Mouse (Mus musculus) thymus, adult 2 months (tissue): ENCODE results near the gene Cd9. TPM values are rescaled to one million over a fixed set of nuclear protein-coding genes. Genes with fewer than 3 reads are reported as not detected.
A peak's percentile ranks its signal among the peaks of the same experiment; 100 is the strongest.

Experiments
- DNase-seq: peaks from one replicate; pipeline ENCODE4 v3.0.0; 2021
- H3K27ac ChIP-seq: fragments of 200-500 bp; 2 replicates; pipeline ENCODE4 v1.5.1; 2012; ENCODE audit warnings: low read length, control low read depth; ENCODE audit not compliant: control insufficient read depth, insufficient read depth
- H3K27me3 ChIP-seq: fragments of 200-500 bp; 2 replicates; pipeline ENCODE4 v1.6.1; 2012; ENCODE audit warnings: mild to moderate bottlenecking, low read length, moderate library complexity, mixed read lengths; ENCODE audit not compliant: control insufficient read depth, insufficient read depth
- H3K36me3 ChIP-seq: fragments of 200-500 bp; 2 replicates; pipeline ENCODE4 v1.6.1; 2012; ENCODE audit warnings: mild to moderate bottlenecking, low read length, moderate library complexity; ENCODE audit not compliant: control insufficient read depth, insufficient read depth
- H3K4me1 ChIP-seq: fragments of 200-500 bp; replicated peaks from 2 replicates; pipeline ENCODE4 v1.6.1; 2012; ENCODE audit warnings: low read length; ENCODE audit not compliant: control insufficient read depth, insufficient read depth
- H3K4me3 ChIP-seq: fragments of 200-500 bp; 2 replicates; pipeline ENCODE4 v1.5.1; 2012; ENCODE audit warnings: mild to moderate bottlenecking, low read length, control low read depth, moderate library complexity; ENCODE audit not compliant: control insufficient read depth, insufficient read depth
- CTCF ChIP-seq: fragments of 200-500 bp; IDR thresholded peaks from 2 replicates; pipeline ENCODE4 v1.5.1; 2012; ENCODE audit warnings: mild to moderate bottlenecking, control low read depth, low read length, moderate library complexity, borderline replicate concordance; ENCODE audit not compliant: control insufficient read depth, poor library complexity, insufficient read depth; ENCODE audit errors: extremely low read depth
- POLR2A ChIP-seq: fragments of 200-500 bp; IDR thresholded peaks from 2 replicates; pipeline ENCODE4 v1.6.1; 2012; ENCODE audit warnings: mild to moderate bottlenecking, low read length, control low read depth, moderate library complexity; ENCODE audit not compliant: control insufficient read depth, poor library complexity, insufficient read depth; ENCODE audit errors: extremely low read depth
- WGBS: fragments of 180-500 bp; shearing (Covaris S2); methylation state at CpG from one replicate; pipeline ENCODE4 v1.1.7; 2018; 5-methylcytosine and 5-hydroxymethylcytosine counted together
- polyA plus RNA-seq: library from polyadenylated mRNA; depleted of rRNA; stranded (reverse); fragments of >200 nt; gene quantifications from 2 replicates; pipeline ENCODE4 v1.2.3, GENCODE M21; 2012; rRNA removed

The Cd9 gene
- polyA plus RNA-seq, result 41.5 and 56.1 TPM in 2 replicates

DNA sequence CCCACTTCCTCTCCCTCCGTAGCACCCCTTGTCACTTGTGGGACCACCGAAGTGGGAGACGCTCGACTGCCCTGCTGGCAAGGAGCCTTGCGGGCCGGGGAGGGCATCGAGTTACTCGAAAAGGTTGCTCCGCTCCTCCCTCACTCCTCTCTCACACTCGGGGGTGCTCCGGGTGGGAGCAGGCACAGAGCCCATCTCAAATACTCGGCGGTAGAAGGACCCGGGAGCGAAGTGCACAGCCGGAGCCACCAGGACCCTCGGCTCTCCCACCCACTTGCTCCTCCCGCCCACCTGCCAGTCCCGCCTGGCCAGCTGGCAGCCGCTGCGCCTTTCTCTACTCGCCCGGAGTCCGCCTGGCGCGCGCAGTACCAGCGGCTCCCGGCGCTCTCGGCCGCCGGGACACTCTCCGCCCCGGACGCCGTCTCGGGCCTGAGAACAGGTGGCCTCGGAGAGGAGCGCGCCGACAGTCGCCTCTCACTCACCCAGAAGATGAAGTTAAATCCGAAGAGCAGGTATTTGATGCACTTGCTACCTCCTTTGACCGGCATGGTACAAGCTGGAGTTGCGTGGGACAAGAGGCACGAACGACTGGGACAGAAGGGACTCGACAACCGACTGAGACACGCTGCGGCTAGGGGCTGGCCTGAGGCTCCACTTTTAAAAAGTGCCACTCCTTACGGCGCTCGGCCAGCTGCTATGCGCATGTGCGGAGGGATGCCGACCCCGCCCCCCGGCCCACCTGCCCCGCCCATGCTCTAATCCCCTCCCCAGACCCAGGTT lies at the start of gene Cd9:
Gene Cd9, minus strand, starts transcription at position 700 of the 780 bp plus-strand sequence.
- H3K4me1 ChIP-seq, result peaks cover 11% of the 10 kb centered on the region
- no peak within 1 kb of the TSS for H3K27ac ChIP-seq
- WGBS, result 1% methylated on average over 60 of the region's 61 CpGs
- TF ChIP-seq CTCF, result no peak
- 0 out of 2 replicates have a peak, but pooled peaks have one; percentile 28 for TF ChIP-seq POLR2A
- H3K27me3 ChIP-seq, result peaks cover 2% of the 10 kb centered on the region; the same call in 1 of the 2 replicates
- peak; percentile 48 for DNase-seq
- peak within 1 kb of the TSS; percentile 77 for H3K4me3 ChIP-seq
- H3K36me3 ChIP-seq, result no peaks in the 10 kb centered on the region

DNA sequence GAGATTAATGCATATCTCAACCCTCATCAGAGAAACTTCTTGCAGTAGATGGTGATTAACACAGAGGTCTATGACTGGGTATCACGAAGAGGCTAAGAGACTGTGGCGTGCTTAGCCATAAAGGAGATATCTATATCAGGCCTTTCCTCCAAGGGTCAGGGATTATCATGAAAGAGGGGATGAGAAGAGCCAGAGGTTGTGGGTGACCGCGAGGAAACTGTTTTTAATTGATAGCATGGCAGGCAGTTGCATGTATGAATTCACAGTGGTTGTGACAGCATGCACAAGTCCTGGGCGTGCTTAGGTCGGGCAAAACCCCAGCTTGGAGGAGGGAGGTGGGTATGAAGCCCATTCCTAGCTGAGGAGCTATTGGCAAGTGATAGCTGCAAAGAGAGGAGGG lies 46.7 kb upstream of the Cd9 start:
- Histone ChIP-seq H3K4me3 (no peak overlapping the region), H3K27ac (no peak overlapping the region), H3K36me3 (no peaks in the 10 kb centered on the region), H3K4me1 (no peaks in the 10 kb centered on the region), H3K27me3 (no peaks in the 10 kb centered on the region)
- DNase-seq, result no peak
- no peak for TF ChIP-seq CTCF
- no peak for TF ChIP-seq POLR2A
- 92% methylated on average over 6 of the region's 6 CpGs for WGBS

DNA sequence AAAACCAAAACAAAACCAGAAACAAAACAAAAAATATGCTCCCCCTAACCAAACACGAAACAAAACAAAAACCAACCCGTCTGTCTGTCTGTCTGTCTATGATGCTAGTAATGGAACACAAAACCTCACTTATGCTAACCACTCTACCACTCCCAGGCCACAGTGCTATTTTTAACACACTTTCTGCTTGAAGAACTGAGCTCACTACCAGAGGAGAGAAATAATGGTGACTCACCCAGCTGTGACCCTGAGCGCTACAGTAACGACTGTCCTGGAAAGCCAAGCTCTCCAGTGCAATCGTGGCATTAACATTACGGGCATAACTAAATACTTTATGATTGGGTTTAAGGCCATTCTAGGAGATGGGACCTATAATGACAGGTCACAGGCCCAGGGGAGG lies 46.2 kb upstream of the Cd9 start:
- 65% methylated on average over 6 of the region's 6 CpGs for WGBS
- H3K4me1 ChIP-seq, result no peaks in the 10 kb centered on the region
- no peaks in the 10 kb centered on the region for H3K36me3 ChIP-seq
- no peaks in the 10 kb centered on the region for H3K27me3 ChIP-seq
- no peak for DNase-seq
- H3K4me3 ChIP-seq, result no peak overlapping the region
- TF ChIP-seq POLR2A (no peak), CTCF (no peak)
- H3K27ac ChIP-seq, result no peak overlapping the region

DNA sequence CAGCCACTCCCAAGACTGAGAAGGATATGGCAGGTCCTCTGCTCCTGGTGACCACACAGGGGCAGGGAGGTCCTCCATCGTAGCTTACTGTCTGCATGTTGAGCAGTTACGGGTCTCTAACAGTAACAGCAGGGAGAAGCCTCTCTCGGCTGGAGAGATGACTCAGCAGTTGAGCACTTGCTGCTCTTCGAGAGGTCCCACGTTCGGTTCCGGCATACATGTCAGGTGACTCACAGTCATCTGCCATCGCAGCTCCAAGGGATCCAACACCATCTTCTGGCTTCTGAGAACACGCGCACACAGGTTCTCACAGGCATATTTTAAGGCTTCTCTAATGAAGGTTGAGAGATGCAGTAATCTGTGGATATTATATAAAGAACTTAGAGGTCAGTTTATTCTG lies 45.6 kb upstream of the Cd9 start:
- Histone ChIP-seq H3K4me3 (no peak overlapping the region), H3K36me3 (no peaks in the 10 kb centered on the region), H3K27ac (no peak overlapping the region), H3K27me3 (no peaks in the 10 kb centered on the region), H3K4me1 (no peaks in the 10 kb centered on the region)
- WGBS, result 41% methylated on average over 10 of the region's 10 CpGs
- TF ChIP-seq POLR2A (no peak), CTCF (no peak)
- no peak for DNase-seq

DNA sequence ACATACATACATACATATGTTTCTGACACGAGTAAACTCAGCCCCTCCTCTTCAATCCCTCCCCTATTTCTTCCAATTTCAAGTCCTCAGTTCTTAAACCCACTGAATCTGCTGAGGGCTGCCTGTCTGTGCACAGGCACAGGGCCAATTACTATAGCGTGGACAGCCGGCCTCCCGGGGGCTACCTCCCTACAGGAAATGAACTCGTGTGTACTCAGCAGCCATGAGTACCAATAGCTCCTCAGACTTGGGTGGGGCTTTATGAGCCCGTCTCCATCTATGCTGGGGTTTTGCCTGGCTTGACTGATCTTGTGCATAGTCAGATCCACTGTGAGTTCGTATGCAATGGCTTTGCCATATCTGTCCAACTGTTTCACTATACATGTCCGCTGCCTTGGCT lies 44.8 kb upstream of the Cd9 start:
- WGBS, result 56% methylated on average over 8 of the region's 8 CpGs
- TF ChIP-seq POLR2A (no peak), CTCF (no peak)
- Histone ChIP-seq H3K27ac (no peak overlapping the region), H3K4me3 (no peak overlapping the region), H3K27me3 (no peaks in the 10 kb centered on the region), H3K36me3 (no peaks in the 10 kb centered on the region), H3K4me1 (no peaks in the 10 kb centered on the region)
- no peak for DNase-seq

DNA sequence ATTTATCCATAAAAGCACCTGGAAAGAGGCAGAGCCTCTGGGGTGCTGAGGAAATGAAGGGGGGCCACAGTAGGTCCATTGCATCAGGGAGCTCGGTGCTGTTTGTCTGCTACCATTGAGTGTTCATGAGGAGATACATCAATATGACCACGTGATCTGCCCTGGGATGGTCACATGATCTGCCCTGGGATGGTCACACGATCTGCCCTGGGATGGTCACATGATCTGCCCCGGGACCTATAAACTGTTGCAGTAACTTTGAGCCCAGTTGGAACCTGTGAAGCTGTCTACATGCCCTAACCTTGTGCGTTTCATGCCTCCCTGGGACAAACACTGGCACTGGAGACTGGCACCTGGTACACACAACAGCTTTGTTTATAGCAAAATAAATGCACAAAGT lies 43.9 kb upstream of the Cd9 start:
- Histone ChIP-seq H3K27ac (no peak overlapping the region), H3K4me3 (no peak overlapping the region), H3K27me3 (no peaks in the 10 kb centered on the region), H3K36me3 (no peaks in the 10 kb centered on the region), H3K4me1 (no peaks in the 10 kb centered on the region)
- TF ChIP-seq CTCF, result no peak
- TF ChIP-seq POLR2A, result no peak
- 81% methylated on average over 5 of the region's 5 CpGs for WGBS
- DNase-seq, result no peak
